Mouse (Mus musculus): Measurements from ENCODE around the gene Adam25. TPM values are rescaled to one million over a fixed set of nuclear protein-coding genes. Genes with fewer than 3 reads are reported as not detected.
"Not testable (repeated sequence)": the region's sequence is repeated elsewhere in the genome, so short reads cannot be mapped to it uniquely, and the experiment has no call there.

Adam25 gene
- total and polyA plus RNA-seq, 3 experiments, result not detected

- no peaks in the 10 kb centered on the region for H3K4me1 ChIP-seq (ENCODE audit: control insufficient read depth in 1 of 2, insufficient read depth in 2 of 2)
- no peaks in the 10 kb centered on the region for H3K79me2 ChIP-seq (replicated peaks; ENCODE audit: control insufficient read depth, extremely low read depth, insufficient read depth, poor library complexity, severe bottlenecking)
- no peaks in the 10 kb centered on the region for H3K36me3 ChIP-seq (replicated peaks in 1 of 2; ENCODE audit: control insufficient read depth in 1 of 2, insufficient read depth in 1 of 2, low read length in 1 of 2)
- H3K27ac ChIP-seq (ENCODE audit: insufficient read depth, low read depth), result no peak overlapping the region
- H3K9me3 ChIP-seq (replicated peaks; ENCODE audit: low read length), result no peaks in the 10 kb centered on the region
- no peak overlapping the region for H3K4me3 ChIP-seq (replicated peaks in 1 of 3; ENCODE audit: low read depth in 2 of 3, low read length in 2 of 3, poor library complexity in 1 of 3)
- no peaks in the 10 kb centered on the region for H3K27me3 ChIP-seq (replicated peaks)
- dilution Hi-C loops (cut with MboI; ENCODE audit: extremely low pct_ligation_motif_present, extremely low pct_unique_long_range_greater_than_20kb, low sequenced_read_pairs), result no loop called here
- no peak overlapping the region for H3K9ac ChIP-seq (ENCODE audit: insufficient read depth, low read depth)
- in situ Hi-C loops (cut with MboI; ENCODE audit: low pct_ligation_motif_present, low pct_unique_long_range_greater_than_20kb, low sequenced_read_pairs), result no loop called here
- no peak for DNase-seq (ENCODE audit: extremely low read depth)
- no peak overlapping the region for H3K4me2 ChIP-seq (ENCODE audit: insufficient read depth, low read depth, poor library complexity, severe bottlenecking)
- TF ChIP-seq POLR2AphosphoS2 (IDR thresholded peaks at IDR 0.05; ENCODE audit: low read depth, low read length) (no peak), POLR2A (IDR thresholded peaks at IDR 0.05; ENCODE audit: low read depth, low read length) (no peak), MAX (IDR thresholded peaks at IDR 0.05; ENCODE audit: low read length) (no peak), KAT2A (IDR thresholded peaks at IDR 0.05; ENCODE audit: insufficient replicate concordance, low read length) (no peak), USF1 (IDR thresholded peaks at IDR 0.05; ENCODE audit: low read depth, low read length) (no peak), UBTF (IDR thresholded peaks at IDR 0.05; ENCODE audit: low read depth, low read length) (no peak), IRF4 (IDR thresholded peaks at IDR 0.05; ENCODE audit: low read depth, low read length) (no peak), TCF12 (IDR thresholded peaks at IDR 0.05; ENCODE audit: low read depth, low read length) (no peak), SIN3A (IDR thresholded peaks at IDR 0.05; ENCODE audit: low read length) (no peak)
These were observed 31.3 kb downstream of the Adam25 start for GRCm38 (mm10) chr8:40783320-40783719.

- H3K27ac ChIP-seq (ENCODE audit: insufficient read depth, low read depth); H3K9ac ChIP-seq (ENCODE audit: insufficient read depth, low read depth); dilution Hi-C loops (cut with MboI; ENCODE audit: extremely low pct_ligation_motif_present, extremely low pct_unique_long_range_greater_than_20kb, low sequenced_read_pairs); H3K36me3 ChIP-seq (replicated peaks in 1 of 2; ENCODE audit: control insufficient read depth in 1 of 2, insufficient read depth in 1 of 2, low read length in 1 of 2); H3K4me2 ChIP-seq (ENCODE audit: insufficient read depth, low read depth, poor library complexity, severe bottlenecking); in situ Hi-C loops (cut with MboI; ENCODE audit: low pct_ligation_motif_present, low pct_unique_long_range_greater_than_20kb, low sequenced_read_pairs); H3K79me2 ChIP-seq (replicated peaks; ENCODE audit: control insufficient read depth, extremely low read depth, insufficient read depth, poor library complexity, severe bottlenecking); H3K9me3 ChIP-seq (replicated peaks; ENCODE audit: low read length); H3K27me3 ChIP-seq (replicated peaks); H3K4me1 ChIP-seq (ENCODE audit: control insufficient read depth in 1 of 2, insufficient read depth in 2 of 2); DNase-seq (ENCODE audit: extremely low read depth); H3K4me3 ChIP-seq (replicated peaks in 1 of 3; ENCODE audit: low read depth in 2 of 3, low read length in 2 of 3, poor library complexity in 1 of 3): not testable (repeated sequence)
These were observed 41.0 kb downstream of the Adam25 start, which contains the start of gene Adam20 for GRCm38 (mm10) chr8:40792973-40793372. Gene Adam20, plus strand, starts transcription at chr8:40793273.

GRCm38 (mm10) chr8:40803379-40804079 is 51.5 kb downstream of the Adam25 start:
- H3K79me2 ChIP-seq (replicated peaks; ENCODE audit: control insufficient read depth, extremely low read depth, insufficient read depth, poor library complexity, severe bottlenecking), result no peaks in the 10 kb centered on the region
- no peak for TF ChIP-seq ZMIZ1 (IDR thresholded peaks at IDR 0.05; ENCODE audit: low read depth, low read length)
- no peak for TF ChIP-seq PAX5 (IDR thresholded peaks at IDR 0.05; ENCODE audit: low read length)
- TF ChIP-seq TCF12 (IDR thresholded peaks at IDR 0.05; ENCODE audit: low read depth, low read length), result no peak
- TF ChIP-seq CHD1 (IDR thresholded peaks at IDR 0.05; ENCODE audit: low read depth, low read length), result no peak
- TF ChIP-seq JUN (IDR thresholded peaks at IDR 0.05; ENCODE audit: insufficient read depth, low read depth, low read length), result no peak
- TF ChIP-seq SIN3A (IDR thresholded peaks at IDR 0.05; ENCODE audit: low read length), result no peak
- no peak for TF ChIP-seq MAX (IDR thresholded peaks at IDR 0.05; ENCODE audit: low read length)
- no peak for TF ChIP-seq NRF1 (IDR thresholded peaks at IDR 0.05; ENCODE audit: low read depth, low read length)
- dilution Hi-C loops (cut with MboI; ENCODE audit: extremely low pct_ligation_motif_present, extremely low pct_unique_long_range_greater_than_20kb, low sequenced_read_pairs), result no loop called here
- H3K4me3 ChIP-seq (replicated peaks in 1 of 3; ENCODE audit: low read depth in 2 of 3, low read length in 2 of 3, poor library complexity in 1 of 3), result no peak overlapping the region
- in situ Hi-C loops (cut with MboI; ENCODE audit: low pct_ligation_motif_present, low pct_unique_long_range_greater_than_20kb, low sequenced_read_pairs), result no loop called here
- H3K9me3 ChIP-seq (replicated peaks; ENCODE audit: low read length), result no peaks in the 10 kb centered on the region
- no peak overlapping the region for H3K27ac ChIP-seq (ENCODE audit: insufficient read depth, low read depth)
- H3K4me1 ChIP-seq (ENCODE audit: control insufficient read depth in 1 of 2, insufficient read depth in 2 of 2), result no peaks in the 10 kb centered on the region
- no peak overlapping the region for H3K4me2 ChIP-seq (ENCODE audit: insufficient read depth, low read depth, poor library complexity, severe bottlenecking)
- H3K9ac ChIP-seq (ENCODE audit: insufficient read depth, low read depth), result no peak overlapping the region
- no peaks in the 10 kb centered on the region for H3K36me3 ChIP-seq (replicated peaks in 1 of 2; ENCODE audit: control insufficient read depth in 1 of 2, insufficient read depth in 1 of 2, low read length in 1 of 2)
- no peaks in the 10 kb centered on the region for H3K27me3 ChIP-seq (replicated peaks)
- no peak for DNase-seq (ENCODE audit: extremely low read depth)

Other genes with a start within 250 kb of the Adam25 start
- gene Adam24, start 77.1 kb upstream of the Adam25 start, total RNA-seq (2012; rRNA removed), result not detected in 2 replicates
- not detected in 2 replicates for gene Adam24, start 77.1 kb upstream of the Adam25 start, total RNA-seq (2014; rRNA removed)
- gene Adam24, start 77.1 kb upstream of the Adam25 start, polyA plus RNA-seq (2012; ENCODE audit: insufficient read length, low read depth), result not detected in 2 replicates
- not detected in 2 replicates for gene Adam20, start 41.1 kb downstream of the Adam25 start, total RNA-seq (2012; rRNA removed)
- gene Adam20, start 41.1 kb downstream of the Adam25 start, total RNA-seq (2014; rRNA removed), result not detected in 2 replicates
- gene Adam20, start 41.1 kb downstream of the Adam25 start, polyA plus RNA-seq (2012; ENCODE audit: insufficient read length, low read depth), result not detected in 2 replicates
- not detected in 2 replicates for gene Adam39, start 70.8 kb downstream of the Adam25 start, total RNA-seq (2012; rRNA removed)
- gene Adam39, start 70.8 kb downstream of the Adam25 start, total RNA-seq (2014; rRNA removed), result not detected in 2 replicates
- gene Adam39, start 70.8 kb downstream of the Adam25 start, polyA plus RNA-seq (2012; ENCODE audit: insufficient read length, low read depth), result not detected in 2 replicates

Measured in CH12.LX (cell line).